Mouse (Mus musculus): ENCODE measurements around the gene Camkk1. TPM values are rescaled to one million over a fixed set of nuclear protein-coding genes. Genes with fewer than 3 reads are reported as not detected.

Gene Camkk1
- 1 to 10 TPM; 1.8 to 9.8 TPM for total RNA-seq (2021)
- polyA plus RNA-seq (2012; rRNA removed), result 2.2 and 3.2 TPM in 2 replicates
- long read RNA-seq, transcript Camkk1-201 (16 exons, 3,424 nt), result major isoform, 12 of 18 reads
- long read RNA-seq, partial matches to known transcripts, result 1 of 18 reads
- long read RNA-seq, other reads (novel, unspliced or antisense), result 5 of 18 reads

- DNase-seq, result peak; percentile 97
Observed at GRCm38 (mm10) chr11:73018471-73019146, at the start of gene Camkk1. Gene Camkk1 (plus strand): TSS chr11:73019008.

GRCm38 (mm10) chr11:72974995-72975503 lies 43.8 kb upstream of the Camkk1 start:
- peak; percentile 46 for DNase-seq

DNA sequence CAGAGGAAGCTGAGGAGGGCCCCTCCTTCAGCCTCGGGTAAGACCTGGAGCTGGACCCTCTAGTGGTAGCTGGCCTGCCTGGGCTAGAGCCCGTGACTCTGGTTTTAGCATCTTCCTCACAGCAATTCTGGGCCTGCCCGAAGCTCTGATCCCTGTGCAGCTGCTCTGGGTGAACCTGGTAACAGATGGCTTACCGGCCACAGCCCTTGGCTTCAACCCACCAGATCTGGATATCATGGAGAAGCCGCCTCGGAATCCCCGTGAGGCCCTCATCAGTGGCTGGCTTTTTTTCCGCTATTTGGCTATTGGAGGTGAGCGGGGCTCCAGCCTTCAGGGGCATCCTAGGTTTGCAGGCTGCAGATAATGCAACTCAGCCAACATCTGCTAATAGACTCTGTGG lies 36.3 kb upstream of the Camkk1 start:
- no peak for DNase-seq

- DNase-seq, result no peak
Observed at GRCm38 (mm10) chr11:72983283-72983682, 35.5 kb upstream of the Camkk1 start.

GRCm38 (mm10) chr11:72986745-72987144 lies 32.1 kb upstream of the Camkk1 start:
- DNase-seq, result no peak

DNA sequence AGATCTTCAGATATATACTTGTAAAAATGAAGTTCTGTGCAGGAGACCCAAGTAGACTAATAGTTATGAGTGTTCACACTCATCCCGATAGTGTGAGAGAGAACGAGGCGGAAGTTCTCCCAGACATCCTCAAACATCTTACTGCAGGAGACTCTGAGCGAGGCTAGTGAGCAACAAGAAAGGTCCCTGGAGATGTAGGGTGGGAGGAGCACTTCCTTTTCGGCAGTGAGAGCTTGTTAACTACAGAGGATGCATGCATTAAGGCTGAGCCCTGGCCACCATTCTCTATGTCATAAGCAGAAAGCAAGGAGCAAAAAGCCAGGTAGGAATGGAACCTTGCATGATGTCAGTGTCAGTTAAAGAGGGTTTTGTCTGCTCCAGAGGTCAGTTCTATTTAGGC lies 31.6 kb upstream of the Camkk1 start:
- DNase-seq, result no peak

GRCm38 (mm10) chr11:72987807-72988206 lies 31.0 kb upstream of the Camkk1 start:
- DNase-seq, result no peak

DNA sequence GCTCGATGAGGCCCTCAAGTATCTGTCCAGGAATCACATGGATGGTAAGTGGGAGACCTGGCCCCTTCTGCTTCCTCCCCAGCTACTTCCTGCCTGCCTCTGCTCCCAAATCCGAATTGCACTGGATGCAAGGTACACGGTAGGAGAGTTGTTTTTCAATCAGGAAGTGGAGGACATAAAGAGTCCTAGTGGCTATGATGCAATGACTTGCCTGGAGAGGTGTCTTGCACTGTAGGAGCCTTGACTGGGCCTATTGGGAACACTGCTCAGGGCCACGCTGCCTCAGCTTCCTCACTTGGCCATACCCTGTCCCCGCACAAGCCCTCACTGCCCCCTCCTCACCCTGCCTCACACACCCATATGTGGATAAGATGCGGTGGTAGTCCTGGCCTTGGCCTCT lies 29.8 kb upstream of the Camkk1 start:
- DNase-seq, result no peak

DNA sequence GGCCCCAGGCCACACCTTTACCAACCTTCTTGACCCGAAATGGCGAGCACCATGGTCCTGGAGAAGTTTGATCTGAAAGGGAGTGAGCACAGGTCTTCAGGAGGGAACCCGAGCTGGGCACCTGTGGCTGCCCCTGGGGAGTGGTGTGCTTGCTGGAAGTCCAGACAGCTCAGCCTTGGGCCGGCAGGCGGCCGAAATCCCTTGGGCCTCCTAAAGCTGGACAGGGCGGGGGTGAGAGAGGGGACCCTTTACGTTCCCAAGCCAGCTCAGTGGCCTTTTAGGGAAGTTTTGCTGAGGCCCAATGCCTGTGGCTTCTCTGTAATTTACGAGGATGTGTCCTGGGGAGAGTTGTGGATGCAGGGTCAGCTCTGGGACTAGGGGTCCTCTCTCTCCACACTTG lies 28.1 kb upstream of the Camkk1 start:
- no peak for DNase-seq

DNA sequence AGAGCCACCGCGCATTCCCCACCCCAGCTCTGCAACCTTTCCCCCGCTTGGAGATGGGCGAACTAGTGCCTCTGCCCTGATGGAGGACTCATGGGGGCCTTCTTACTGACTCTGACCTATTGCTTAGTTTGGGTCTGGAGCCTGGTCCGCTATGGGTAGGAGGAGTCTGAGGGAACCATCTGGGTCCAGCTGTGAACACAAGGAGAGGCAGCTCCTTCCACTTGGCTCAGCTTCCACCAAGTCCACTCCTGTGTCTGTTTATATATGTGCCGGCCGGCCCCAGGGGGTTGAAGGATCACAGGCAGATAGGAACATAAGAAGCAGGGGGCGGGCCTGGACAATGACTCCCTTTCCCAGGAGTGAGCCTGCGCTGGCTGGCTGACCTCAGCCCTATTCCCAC lies 26.8 kb upstream of the Camkk1 start:
- no peak for DNase-seq

DNA sequence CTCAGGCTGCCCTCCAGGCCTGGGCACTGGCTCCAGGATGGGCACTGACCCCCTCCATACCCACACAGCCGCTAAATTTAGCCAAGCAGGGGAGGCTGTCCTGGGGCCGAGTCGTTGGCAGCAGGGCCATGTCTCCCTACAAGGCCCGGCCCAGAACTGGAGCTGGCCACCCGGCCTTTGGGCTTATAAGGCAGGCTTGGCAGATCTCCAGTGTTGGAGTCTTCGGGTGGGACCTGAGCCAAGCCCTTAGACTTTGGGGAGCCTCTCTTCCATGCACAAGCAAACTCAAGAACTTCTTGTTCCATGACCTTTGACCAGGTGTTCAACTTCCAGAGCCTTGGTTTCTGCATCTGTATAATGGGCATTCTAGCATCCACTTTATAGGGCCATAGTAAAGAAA lies 22.5 kb upstream of the Camkk1 start:
- DNase-seq, result no peak

DNA sequence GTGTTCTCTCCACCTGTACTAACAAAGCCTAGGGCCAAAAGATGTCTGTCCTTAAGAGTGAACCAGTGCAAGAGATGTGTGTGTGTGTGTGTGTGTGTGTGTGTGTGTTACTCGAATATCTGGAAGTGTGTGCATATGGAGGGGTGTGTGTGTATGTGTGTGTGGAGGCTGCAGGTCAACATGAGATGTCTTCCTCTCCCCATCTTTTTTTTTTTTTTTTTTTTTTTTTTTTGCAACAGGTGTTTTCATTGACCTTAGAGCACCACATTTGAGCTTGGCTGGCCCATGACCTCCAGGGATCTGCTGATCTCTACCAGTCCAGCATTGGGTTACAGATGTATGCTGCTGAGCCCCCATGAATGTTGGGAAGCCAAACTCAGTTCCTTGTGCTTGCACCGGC lies 22.0 kb upstream of the Camkk1 start:
- DNase-seq, result no peak

GRCm38 (mm10) chr11:72997529-72998326 lies 21.1 kb upstream of the Camkk1 start:
- DNase-seq, result no peak

DNA sequence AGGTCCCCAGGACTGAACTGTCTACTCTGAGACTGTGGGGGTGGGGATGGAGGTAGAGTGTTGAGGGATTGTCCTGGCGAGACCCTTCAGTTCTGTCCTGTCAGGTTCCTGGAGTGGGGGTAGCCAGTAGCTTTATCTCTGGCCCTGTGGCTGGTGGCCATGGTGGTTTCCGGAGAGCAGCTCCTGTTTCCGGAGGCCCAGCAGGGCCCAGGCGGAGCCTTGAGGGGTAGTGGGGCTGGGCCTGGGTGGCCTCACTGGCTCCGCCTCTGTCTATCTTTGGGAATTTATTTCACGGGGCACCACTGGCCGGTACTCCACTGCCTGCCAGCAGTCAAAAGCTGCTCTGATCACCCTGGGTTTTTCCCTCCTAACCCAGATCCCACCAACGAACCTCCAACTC lies 20.0 kb upstream of the Camkk1 start, which contains the start of gene P2rx1:
Gene P2rx1 (plus strand): TSS at position 333 of the 400 bp plus-strand sequence.
- DNase-seq, result no peak

DNA sequence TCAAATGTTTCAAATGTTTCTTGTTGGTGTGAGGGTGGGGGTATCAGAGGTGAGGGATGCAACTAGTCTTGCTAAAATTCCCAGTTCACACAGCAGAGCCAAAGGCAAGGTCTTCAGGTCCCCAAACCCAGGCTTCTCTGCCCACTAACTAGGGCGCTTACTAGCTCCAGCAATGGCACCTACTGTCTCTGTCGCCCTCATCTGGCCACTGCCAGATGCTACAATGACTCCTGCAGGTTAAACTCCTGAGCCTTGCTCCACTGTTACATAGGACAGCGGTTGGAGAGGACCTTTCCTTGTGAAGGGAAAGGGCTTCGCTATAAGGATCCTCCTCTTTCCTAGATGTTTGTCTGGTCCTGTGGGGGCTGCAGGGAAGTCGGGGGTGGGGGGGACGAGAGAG lies 17.8 kb upstream of the Camkk1 start:
- peak; percentile 71 for DNase-seq

GRCm38 (mm10) chr11:73006377-73006776 lies 12.4 kb upstream of the Camkk1 start:
- peak; percentile 66 for DNase-seq

- DNase-seq, result no peak
Observed at GRCm38 (mm10) chr11:73007113-73007512, 11.7 kb upstream of the Camkk1 start.

DNA sequence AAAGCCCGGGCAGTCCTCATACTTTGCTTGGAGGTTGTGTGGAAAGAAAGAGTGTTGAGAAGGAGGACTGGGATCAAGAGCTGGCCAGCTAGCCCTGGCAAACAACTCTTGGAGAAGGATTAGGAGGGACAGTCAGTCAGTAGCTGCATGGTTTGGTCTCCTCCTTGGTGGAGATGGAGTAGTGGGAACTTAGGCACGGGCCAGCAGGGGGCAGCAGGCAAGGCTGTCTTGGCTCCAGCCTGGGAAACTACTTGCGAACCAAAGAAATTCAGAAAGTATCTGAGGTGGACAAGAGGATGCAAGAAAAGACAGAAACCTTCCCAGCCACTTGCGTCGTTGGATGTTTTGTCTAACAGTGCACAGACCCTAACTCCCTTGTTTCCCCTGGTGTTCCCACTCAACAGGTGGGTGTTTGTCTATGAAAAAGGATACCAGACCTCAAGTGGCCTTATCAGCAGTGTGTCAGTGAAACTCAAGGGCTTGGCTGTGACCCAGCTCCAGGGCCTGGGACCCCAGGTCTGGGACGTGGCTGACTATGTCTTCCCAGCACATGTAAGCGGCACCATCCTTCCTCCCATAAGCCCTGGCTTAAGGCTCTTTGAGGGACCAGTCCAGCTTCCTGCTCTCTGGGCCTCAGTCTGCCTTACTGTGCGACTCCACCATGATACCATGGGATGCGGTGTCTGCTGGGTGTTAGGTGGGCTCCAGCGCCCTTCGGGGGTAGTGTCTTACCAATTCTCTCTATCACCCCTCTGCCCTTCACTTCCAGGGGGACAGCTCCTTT lies 10.9 kb upstream of the Camkk1 start:
- peak; percentile 71 for DNase-seq

GRCm38 (mm10) chr11:73008826-73009225 lies 10.0 kb upstream of the Camkk1 start:
- DNase-seq, result no peak

- DNase-seq, result no peak
Observed at GRCm38 (mm10) chr11:73009531-73010274, 9.1 kb upstream of the Camkk1 start.

GRCm38 (mm10) chr11:73013981-73014380 lies 4.8 kb upstream of the Camkk1 start:
- DNase-seq, result peak; percentile 60
